Mouse (Mus musculus) hindbrain, embryonic 16.5 days (tissue): ENCODE measurements around the gene Rasa2. TPM values are rescaled to one million over a fixed set of nuclear protein-coding genes. Genes with fewer than 3 reads are reported as not detected.
A peak's percentile ranks its signal among the peaks of the same experiment; 100 is the strongest.
"Not testable (repeated sequence)": the region's sequence is repeated elsewhere in the genome, so short reads cannot be mapped to it uniquely, and the experiment has no call there.

Experiments used
- ATAC-seq: fragments of 200-750 bp; cut with Nextera tagmentation; 2 replicates; pipeline ENCODE4 v1.8.0; 2017; ENCODE audit warnings: moderate TSS enrichment, moderate library complexity
- H3K27ac ChIP-seq: fragments of 300-500 bp; sonication (generic); 2 replicates; pipeline ENCODE4 v1.5.1; 2014; ENCODE audit warnings: low read depth, mild to moderate bottlenecking, control low read depth, low read length, moderate library complexity
- H3K27me3 ChIP-seq: fragments of 300-500 bp; sonication (generic); replicated peaks from 2 replicates; pipeline ENCODE4 v1.6.1; 2014; ENCODE audit warnings: low read length; ENCODE audit not compliant: control insufficient read depth, insufficient read depth
- H3K36me3 ChIP-seq: fragments of 300-500 bp; sonication (generic); 2 replicates; pipeline ENCODE4 v1.6.1; 2014; ENCODE audit warnings: mild to moderate bottlenecking, low read length, moderate library complexity, mixed read lengths; ENCODE audit not compliant: control insufficient read depth, insufficient read depth
- H3K4me1 ChIP-seq: fragments of 300-500 bp; sonication (generic); 2 replicates; pipeline ENCODE4 v1.6.1; 2014; ENCODE audit warnings: low read depth, low read length; ENCODE audit not compliant: control insufficient read depth, insufficient read depth
- H3K4me2 ChIP-seq: fragments of 300-500 bp; sonication (generic); 2 replicates; pipeline ENCODE4 v1.6.1; 2014; ENCODE audit warnings: mild to moderate bottlenecking, low read length, control low read depth, moderate library complexity
- H3K4me3 ChIP-seq: fragments of 300-500 bp; sonication (generic); 2 replicates; pipeline ENCODE4 v1.5.1; 2014; ENCODE audit warnings: mild to moderate bottlenecking, low read length, control low read depth, moderate library complexity
- H3K9ac ChIP-seq: fragments of 300-500 bp; sonication (generic); 2 replicates; pipeline ENCODE4 v1.6.1; 2014; ENCODE audit warnings: low read depth, mild to moderate bottlenecking, control low read depth, low read length, moderate library complexity
- H3K9me3 ChIP-seq: fragments of 300-500 bp; sonication (generic); 2 replicates; pipeline ENCODE4 v1.6.1; 2014; ENCODE audit warnings: mild to moderate bottlenecking, low read length, moderate library complexity; ENCODE audit not compliant: control insufficient read depth
- WGBS: fragments of 180-500 bp; shearing (Covaris S2); extraction: QIAGEN DNeasy Blood & Tissue Kit; methylation state at CpG from one replicate; pipeline ENCODE4 v1.1.7; 2014; 5-methylcytosine and 5-hydroxymethylcytosine counted together
- polyA plus RNA-seq: library from polyadenylated mRNA; unstranded; fragments of >200 nt; fragmentation: Nextera tagmentation; extraction: Ambion mirVana; gene quantifications from 2 replicates; pipeline ENCODE4 v1.2.1, GENCODE M21; 2015

Gene Rasa2
- polyA plus RNA-seq: 17.8 and 18.3 TPM in 2 replicates

GRCm38 (mm10) chr9:96631389-96632072 is at the start of gene Rasa2:
Gene Rasa2 (minus strand): TSS chr9:96631617.
- WGBS: 3% methylated on average over 49 of the region's 52 CpGs

DNA sequence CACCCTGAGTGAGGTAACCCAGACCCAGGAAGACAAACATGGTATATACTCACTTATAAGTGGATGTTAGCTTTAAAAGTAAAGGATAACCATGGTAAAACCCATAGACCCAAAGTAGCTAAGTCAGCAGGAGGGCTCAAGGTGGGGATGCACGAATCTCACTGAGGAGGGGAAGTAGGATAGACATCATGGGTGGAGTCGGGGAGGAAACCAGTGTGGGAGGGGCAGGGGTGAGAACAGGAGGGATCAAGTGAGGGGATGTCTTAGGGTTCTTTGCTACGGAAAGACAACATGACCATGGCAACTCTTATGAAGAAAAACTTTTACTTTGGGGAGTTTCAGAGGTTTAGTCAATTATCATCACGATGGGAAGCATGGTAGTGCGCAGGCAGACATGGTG is 47.2 kb upstream of the Rasa2 start:
- H3K4me3 ChIP-seq: no peak overlapping the region
- H3K27me3 ChIP-seq: no peaks in the 10 kb centered on the region
- H3K36me3 ChIP-seq: no peaks in the 10 kb centered on the region
- ATAC-seq: no peak
- H3K27ac ChIP-seq: no peak overlapping the region
- WGBS: 88% methylated on average over 5 of the region's 5 CpGs
- H3K9ac ChIP-seq: no peak overlapping the region
- no peak overlapping the region for H3K4me2 ChIP-seq
- H3K9me3 ChIP-seq: no peaks in the 10 kb centered on the region
- H3K4me1 ChIP-seq: no peaks in the 10 kb centered on the region

More at GRCm38 (mm10) chr9:96631389-96632072, at the start of gene Rasa2:
- Histone ChIP-seq H3K9me3 (no peaks in the 10 kb centered on the region), H3K27me3 (no peaks in the 10 kb centered on the region), H3K4me3 (peak within 1 kb of the TSS; percentile 95), H3K9ac (peak within 1 kb of the TSS; percentile 99), H3K36me3 (no peaks in the 10 kb centered on the region), H3K27ac (peak within 1 kb of the TSS; percentile 94), H3K4me2 (peak within 1 kb of the TSS; percentile 73), H3K4me1 (peaks cover 8% of the 10 kb centered on the region)
- peak; percentile 99 for ATAC-seq

- ATAC-seq, H3K27ac ChIP-seq, H3K4me1 ChIP-seq, H3K36me3 ChIP-seq, H3K9me3 ChIP-seq, H3K4me2 ChIP-seq, H3K27me3 ChIP-seq, H3K4me3 ChIP-seq, H3K9ac ChIP-seq: not testable (repeated sequence)
- WGBS: 83% methylated on average over 5 of the region's 5 CpGs
Observed at GRCm38 (mm10) chr9:96677711-96678110, 46.3 kb upstream of the Rasa2 start.

GRCm38 (mm10) chr9:96676671-96677070 is 45.3 kb upstream of the Rasa2 start:
- Histone ChIP-seq H3K36me3 (no peaks in the 10 kb centered on the region), H3K4me1 (no peaks in the 10 kb centered on the region), H3K9me3 (no peaks in the 10 kb centered on the region), H3K27me3 (no peaks in the 10 kb centered on the region), H3K9ac (no peak overlapping the region), H3K4me2 (no peak overlapping the region), H3K4me3 (no peak overlapping the region), H3K27ac (no peak overlapping the region)
- no peak for ATAC-seq
- 83% methylated on average over 10 of the region's 10 CpGs for WGBS

- Histone ChIP-seq H3K4me3 (no peak overlapping the region), H3K4me2 (no peak overlapping the region), H3K9me3 (no peaks in the 10 kb centered on the region), H3K27me3 (no peaks in the 10 kb centered on the region), H3K36me3 (no peaks in the 10 kb centered on the region), H3K27ac (no peak overlapping the region), H3K9ac (no peak overlapping the region), H3K4me1 (no peaks in the 10 kb centered on the region)
- WGBS: 87% methylated on average over 8 of the region's 8 CpGs
- no peak for ATAC-seq
Observed at GRCm38 (mm10) chr9:96675763-96676640, 44.6 kb upstream of the Rasa2 start.

GRCm38 (mm10) chr9:96675071-96675762 is 43.8 kb upstream of the Rasa2 start:
- 40% methylated on average over 5 of the region's 5 CpGs for WGBS
- Histone ChIP-seq H3K27me3 (no peaks in the 10 kb centered on the region), H3K4me1 (no peaks in the 10 kb centered on the region), H3K9me3 (no peaks in the 10 kb centered on the region), H3K4me3 (no peak overlapping the region), H3K9ac (no peak overlapping the region), H3K36me3 (no peaks in the 10 kb centered on the region), H3K4me2 (no peak overlapping the region), H3K27ac (no peak overlapping the region)
- no peak for ATAC-seq

DNA sequence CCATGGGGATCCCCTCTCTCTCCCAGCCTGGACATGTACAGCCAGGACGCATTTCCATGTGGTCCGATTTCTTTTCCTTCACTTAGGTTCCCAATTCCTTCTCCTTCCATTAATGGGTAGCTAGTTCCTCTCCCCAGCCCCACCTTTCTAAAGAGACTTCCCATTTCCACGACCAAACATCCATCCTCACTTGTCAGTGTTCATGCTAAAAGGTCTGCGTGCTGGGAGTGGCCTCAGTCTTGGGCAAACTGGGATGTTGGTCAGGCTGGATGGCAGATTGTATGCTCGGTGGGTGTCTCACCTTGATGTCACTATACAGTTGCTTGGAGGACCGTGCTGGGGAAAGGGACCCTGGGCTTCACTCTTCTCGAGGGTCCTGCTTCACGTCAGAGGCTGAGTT is 42.9 kb upstream of the Rasa2 start:
- no peak overlapping the region for H3K4me2 ChIP-seq
- no peaks in the 10 kb centered on the region for H3K36me3 ChIP-seq
- no peak overlapping the region for H3K27ac ChIP-seq
- ATAC-seq: no peak
- H3K9me3 ChIP-seq: no peaks in the 10 kb centered on the region
- no peak overlapping the region for H3K4me3 ChIP-seq
- H3K9ac ChIP-seq: no peak overlapping the region
- no peaks in the 10 kb centered on the region for H3K4me1 ChIP-seq
- H3K27me3 ChIP-seq: no peaks in the 10 kb centered on the region
- 84% methylated on average over 8 of the region's 8 CpGs for WGBS

DNA sequence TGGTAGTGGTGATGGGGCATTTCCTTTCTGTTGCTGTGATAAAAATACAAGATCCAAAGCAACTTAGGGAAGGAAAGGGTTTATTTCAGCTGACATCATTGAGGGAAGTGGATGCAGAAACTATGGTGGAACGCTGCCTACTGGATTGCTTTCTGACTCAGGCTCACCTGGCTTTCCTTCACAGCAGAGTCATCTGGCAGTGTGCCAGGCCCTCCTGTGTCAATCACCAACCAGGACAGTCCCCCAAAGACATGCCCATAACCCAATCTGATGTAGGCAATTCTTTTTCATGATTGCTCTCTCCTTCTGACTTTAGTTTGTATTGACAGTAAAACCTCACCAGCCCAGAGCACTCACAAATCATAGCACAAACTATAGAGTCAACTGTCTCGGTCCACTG is 41.0 kb upstream of the Rasa2 start:
- no peak overlapping the region for H3K9ac ChIP-seq
- no peak overlapping the region for H3K27ac ChIP-seq
- H3K4me3 ChIP-seq: no peak overlapping the region
- no peak overlapping the region for H3K4me2 ChIP-seq
- H3K4me1 ChIP-seq: no peaks in the 10 kb centered on the region
- no peaks in the 10 kb centered on the region for H3K9me3 ChIP-seq
- H3K27me3 ChIP-seq: no peaks in the 10 kb centered on the region
- H3K36me3 ChIP-seq: no peaks in the 10 kb centered on the region
- no peak for ATAC-seq
- 92% methylated on average over 2 of the region's 2 CpGs for WGBS

DNA sequence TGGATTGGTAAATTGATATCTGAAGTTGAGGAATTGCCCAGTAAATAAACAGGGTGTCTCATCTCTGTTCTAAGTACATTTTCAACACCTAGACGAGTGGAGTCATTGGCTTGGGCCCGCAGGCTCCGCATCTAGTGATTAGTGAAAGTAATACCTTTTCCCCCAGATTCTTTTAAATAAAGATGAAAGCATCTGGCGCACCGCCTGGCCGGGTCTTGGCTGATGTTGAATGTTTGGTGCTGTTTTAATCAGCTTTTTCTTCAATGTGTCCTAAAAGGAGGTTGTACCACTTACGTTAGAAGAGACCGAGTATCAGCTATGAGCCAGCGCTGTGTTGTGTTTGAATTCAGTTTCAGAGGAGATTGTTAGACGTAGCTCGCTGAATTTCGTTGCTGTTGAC is 39.8 kb upstream of the Rasa2 start:
- Histone ChIP-seq H3K4me2 (no peak overlapping the region), H3K27ac (no peak overlapping the region), H3K4me1 (no peaks in the 10 kb centered on the region), H3K27me3 (no peaks in the 10 kb centered on the region), H3K9ac (no peak overlapping the region), H3K36me3 (no peaks in the 10 kb centered on the region), H3K4me3 (no peak overlapping the region), H3K9me3 (no peaks in the 10 kb centered on the region)
- ATAC-seq: no peak
- 92% methylated on average over 12 of the region's 12 CpGs for WGBS
